Mouse (Mus musculus): ENCODE measurements around the gene Kndc1. TPM values are rescaled to one million over a fixed set of nuclear protein-coding genes. Genes with fewer than 3 reads are reported as not detected.

The Kndc1 gene
- total RNA-seq, 2 experiments from 2014 or later: 80.3 to 87.0 TPM

DNA sequence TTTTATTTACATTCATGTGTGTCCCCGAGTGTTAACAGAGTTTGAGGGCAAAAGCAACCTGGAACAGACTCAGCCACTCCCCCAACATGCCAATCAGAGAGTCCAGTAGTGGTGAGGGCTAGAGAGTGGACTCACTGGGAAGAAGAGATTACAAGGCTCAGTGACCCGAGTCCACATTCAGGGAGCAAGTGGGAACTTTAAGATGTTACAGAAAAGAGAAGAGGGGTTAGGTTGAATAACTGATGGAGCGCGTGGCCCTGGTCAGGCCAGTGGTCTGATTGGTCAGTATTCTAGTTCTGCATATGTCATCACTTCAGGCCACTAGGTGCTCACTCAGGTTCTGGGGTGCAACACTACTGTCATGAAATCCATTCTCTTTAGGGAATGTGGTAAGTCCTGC, 72.7 kb downstream of the Kndc1 start:
- no peak overlapping the region for H3K4me3 ChIP-seq
- no peak for TF ChIP-seq CTCF (conservative IDR thresholded peaks at IDR 0.05)
- H3K27ac ChIP-seq: no peak overlapping the region
- DNase-seq (ENCODE audit: low spot score in 2 of 2): no peak

DNA sequence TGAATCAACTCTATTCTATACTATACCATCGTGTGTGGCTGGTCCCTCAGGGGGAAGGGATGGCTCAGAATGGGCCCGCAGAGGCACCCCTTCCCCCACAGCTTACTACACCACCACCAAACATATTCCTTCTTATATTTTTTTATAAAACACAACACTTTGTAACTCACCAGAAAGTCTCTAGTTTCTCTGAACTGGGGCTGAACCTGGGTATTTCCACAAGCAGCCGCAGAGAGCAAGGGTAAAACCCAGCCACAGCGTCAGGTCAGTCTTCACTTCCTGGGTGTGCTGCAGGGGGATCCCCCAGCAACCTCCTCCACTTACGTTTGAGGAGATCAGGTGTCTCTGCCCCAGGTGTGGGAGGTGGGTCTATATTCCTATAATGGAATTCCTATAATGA, 73.9 kb downstream of the Kndc1 start:
- no peak for DNase-seq (ENCODE audit: low spot score in 2 of 2)
- no peak for TF ChIP-seq CTCF (conservative IDR thresholded peaks at IDR 0.05)
- Histone ChIP-seq H3K27ac (no peak overlapping the region), H3K4me3 (no peak overlapping the region)

DNA sequence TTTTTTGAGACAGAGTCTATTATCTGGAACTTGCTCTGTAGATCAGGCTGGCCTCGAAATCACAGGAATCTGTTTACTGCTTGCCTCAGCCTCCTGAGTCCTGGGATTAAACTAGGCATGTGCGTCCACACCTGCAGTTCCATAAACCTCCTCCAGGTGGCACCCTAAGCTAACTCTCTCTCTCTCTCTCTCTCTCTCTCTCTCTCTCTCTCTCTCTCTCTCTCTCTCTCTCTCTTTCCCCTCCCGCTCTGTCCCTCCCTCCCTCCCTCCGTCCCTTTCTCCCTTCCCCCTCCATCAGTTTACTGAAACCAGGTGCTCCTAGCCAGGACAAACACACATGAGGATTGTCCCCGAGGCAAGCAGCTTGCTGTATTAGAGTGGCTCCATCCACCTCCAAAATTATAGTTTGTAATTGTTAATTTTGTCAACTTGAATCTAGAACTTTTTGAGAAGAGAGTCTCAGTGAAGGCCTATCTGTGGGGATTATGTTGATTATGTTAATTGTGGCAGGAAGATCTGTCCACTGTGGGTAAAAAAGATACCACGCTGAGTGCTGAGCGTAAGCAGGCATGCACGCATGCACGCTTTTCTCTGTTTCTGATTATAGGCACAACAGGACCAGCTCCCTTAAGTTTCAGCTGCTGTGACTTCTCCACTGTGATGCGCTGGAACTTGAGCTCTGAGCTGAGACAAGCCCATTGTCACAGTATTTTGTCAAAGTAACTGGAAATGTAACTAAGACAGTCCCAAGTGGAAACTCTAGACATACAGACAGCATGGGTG, 75.0 kb downstream of the Kndc1 start:
- no peak overlapping the region for H3K27ac ChIP-seq
- TF ChIP-seq CTCF (conservative IDR thresholded peaks at IDR 0.05): peak; percentile 80
- peak; percentile 84 to 91 for DNase-seq (ENCODE audit: low spot score in 2 of 2)
- no peak overlapping the region for H3K4me3 ChIP-seq

DNA sequence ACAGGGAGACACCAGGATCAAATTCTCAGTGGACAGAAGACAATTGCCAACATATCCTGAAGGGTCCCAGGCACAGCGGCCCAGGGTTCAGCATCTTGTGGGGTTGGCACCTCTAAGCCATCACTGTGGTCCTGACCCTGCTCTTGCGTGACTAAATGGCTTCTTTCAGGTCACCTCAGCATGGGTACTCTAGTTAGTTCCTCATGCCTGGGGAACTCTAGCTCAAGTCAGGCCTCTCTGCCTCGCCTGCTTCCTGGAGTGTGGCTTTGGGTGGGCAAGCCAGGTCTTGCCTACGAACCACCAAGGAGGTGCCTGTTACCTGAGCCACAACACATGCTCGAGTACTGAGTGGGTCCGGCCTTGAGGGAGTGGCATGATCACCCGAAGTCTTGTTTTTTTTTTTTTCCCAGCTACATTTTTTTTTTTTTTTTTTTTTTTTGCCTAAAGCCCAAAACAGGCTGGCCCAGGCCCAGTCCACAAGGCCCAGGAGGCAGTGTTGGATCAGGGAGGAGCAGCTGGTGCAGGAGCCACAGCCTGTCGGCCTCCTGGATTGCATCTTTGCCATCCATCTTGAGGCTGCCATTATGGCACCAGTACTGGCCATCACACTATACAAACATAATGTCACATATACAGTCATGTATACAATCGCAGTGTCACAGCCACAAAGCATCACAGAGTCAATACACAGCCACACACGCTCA, 75.9 kb downstream of the Kndc1 start:
- no peak overlapping the region for H3K4me3 ChIP-seq
- DNase-seq (ENCODE audit: low spot score in 2 of 2): no peak
- no peak for TF ChIP-seq CTCF (conservative IDR thresholded peaks at IDR 0.05)

DNA sequence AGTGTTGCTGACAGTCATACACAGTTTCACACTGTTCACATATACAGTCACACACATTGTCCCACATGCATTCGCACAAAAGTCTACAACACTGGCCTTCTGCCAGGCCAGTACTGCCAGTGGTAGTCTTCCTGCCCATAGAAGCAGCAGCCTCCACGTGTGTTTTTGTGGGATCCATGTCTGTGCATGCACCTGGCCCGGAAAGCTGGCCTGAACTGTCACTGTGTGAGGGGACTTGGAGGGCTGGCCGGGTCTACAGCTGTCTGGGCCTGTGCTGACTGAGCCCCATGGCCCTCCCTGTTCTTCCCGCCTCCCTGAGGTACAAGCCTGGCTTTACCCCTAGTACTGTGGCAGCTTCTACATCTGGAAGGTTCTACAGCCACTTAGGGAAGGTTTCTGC, 76.5 kb downstream of the Kndc1 start:
- no peak overlapping the region for H3K4me3 ChIP-seq
- no peak for TF ChIP-seq CTCF (conservative IDR thresholded peaks at IDR 0.05)
- no peak overlapping the region for H3K27ac ChIP-seq
- DNase-seq (ENCODE audit: low spot score in 2 of 2): no peak

More for the DNA sequence above, 75.9 kb downstream of the Kndc1 start:
- H3K27ac ChIP-seq: no peak overlapping the region

DNA sequence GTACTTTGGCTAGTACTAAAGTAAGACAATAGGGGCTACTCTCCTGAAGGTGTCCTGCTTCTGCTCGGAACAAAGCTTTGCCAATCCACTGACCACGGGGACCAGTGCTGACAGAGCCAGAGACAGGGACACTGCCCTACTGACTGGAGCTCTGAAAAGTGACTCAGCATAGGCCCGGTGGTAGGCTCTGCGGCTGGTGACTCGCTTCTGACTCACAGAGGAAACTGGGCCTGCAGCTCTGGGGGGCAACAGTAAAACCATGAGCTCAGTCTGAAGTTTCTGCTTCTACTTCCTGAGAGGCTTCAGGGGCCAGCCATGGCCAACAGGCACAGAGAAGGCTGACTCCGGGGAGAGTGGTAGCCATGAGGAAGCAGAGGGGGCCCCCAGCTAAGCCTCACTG, 76.9 kb downstream of the Kndc1 start:
- DNase-seq (ENCODE audit: low spot score in 2 of 2): no peak
- H3K27ac ChIP-seq: no peak overlapping the region
- H3K4me3 ChIP-seq: no peak overlapping the region
- no peak for TF ChIP-seq CTCF (conservative IDR thresholded peaks at IDR 0.05)

DNA sequence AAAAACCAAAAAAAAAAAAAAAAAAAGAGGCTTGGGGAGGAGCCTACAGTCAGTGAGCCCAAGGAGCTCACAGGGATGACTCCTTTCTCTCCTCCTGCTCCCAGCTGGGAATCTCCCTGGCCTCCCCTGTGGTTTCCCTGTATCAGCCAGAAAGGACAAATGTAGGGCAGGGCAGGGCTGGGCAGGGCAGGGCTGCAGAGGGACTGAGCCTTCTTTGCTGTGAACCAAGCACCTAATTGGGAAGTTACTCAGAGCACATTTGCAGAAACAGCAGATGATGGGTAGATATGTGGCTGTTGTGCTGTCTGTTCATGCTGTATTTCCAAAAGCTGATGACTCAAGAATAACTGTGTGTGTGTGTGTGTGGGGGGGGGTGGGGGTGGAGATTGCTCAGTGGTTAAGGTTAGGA, 78.4 kb downstream of the Kndc1 start:
- Histone ChIP-seq H3K27ac (peak overlapping the region; percentile 46; the same call in 1 of the 2 replicates), H3K4me3 (no peak overlapping the region)
- TF ChIP-seq CTCF (conservative IDR thresholded peaks at IDR 0.05): no peak
- DNase-seq (ENCODE audit: low spot score in 2 of 2): no peak

DNA sequence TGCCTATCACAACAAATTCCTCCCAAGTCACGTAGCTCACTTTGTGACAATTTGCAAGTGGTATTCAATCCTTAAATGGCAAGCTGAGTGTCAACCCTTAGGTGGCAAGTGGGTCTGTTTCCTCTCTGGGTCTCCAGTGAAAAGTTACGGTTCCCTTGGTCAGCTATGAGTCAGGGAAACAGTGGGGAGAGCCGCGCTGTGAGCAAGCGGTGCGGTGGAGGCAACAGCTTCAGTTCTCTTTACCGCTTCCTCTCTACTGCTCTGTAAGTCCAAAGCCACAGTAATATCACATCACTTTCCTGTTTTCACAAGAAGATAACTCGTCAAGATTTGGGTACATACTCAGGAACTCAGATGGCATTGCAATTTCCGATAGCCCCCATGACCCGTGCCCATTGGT, 79.8 kb downstream of the Kndc1 start:
- DNase-seq (ENCODE audit: low spot score in 2 of 2): no peak
- H3K4me3 ChIP-seq: no peak overlapping the region
- no peak overlapping the region for H3K27ac ChIP-seq
- no peak for TF ChIP-seq CTCF (conservative IDR thresholded peaks at IDR 0.05)

DNA sequence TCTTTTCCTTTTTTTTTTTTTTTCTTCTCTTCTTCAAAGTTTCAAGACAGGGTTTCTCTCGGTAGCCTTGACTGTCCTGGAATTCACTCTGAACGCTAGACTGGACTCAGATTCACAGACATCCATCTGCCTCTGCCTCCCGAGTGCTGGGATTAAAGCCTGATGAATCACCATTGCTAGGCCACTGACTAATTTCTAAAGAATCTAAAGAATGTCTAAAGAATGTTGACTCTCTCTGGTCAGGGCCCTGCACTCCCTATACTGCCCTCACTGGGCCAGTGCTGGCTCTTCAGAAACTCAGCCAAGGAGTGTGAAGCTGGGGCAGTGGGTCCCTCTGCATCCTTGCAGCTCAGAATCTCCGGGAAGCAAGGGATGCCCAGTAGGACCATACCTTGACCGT, 81.0 kb downstream of the Kndc1 start:
- Histone ChIP-seq H3K27ac (no peak overlapping the region), H3K4me3 (no peak overlapping the region)
- no peak for DNase-seq (ENCODE audit: low spot score in 2 of 2)
- TF ChIP-seq CTCF (conservative IDR thresholded peaks at IDR 0.05): no peak

DNA sequence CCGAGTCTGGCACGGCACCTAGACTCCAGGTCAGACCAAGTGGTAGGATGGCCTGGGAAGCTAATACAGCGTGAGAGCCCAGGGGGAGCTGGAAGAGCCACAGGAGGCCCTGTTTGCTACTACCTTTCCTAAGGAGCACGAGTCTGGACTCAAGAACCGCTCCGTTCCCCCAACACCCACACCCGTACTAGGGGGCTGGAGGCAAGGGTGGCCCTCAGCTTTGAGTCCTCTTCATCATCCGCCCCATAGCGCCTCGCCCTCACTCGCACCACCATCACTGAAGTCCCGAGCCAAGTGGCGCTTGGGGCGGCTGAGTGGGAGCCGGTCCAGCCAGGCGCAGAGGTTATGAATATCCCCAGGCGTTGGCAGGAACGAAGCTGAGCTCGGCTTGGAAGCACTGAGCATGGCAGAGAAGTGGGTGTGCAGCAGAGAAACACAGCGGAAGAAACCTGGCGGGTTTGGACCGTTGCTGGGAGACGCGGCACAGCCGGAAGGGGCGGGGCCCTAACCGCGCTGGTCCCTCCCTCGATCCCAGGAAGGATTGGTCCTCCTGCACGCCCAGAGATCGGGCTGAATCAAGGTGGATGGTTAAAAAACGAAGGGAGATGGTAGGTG, 83.9 kb downstream of the Kndc1 start, which contains the start of gene 6430531B16Rik:
Gene 6430531B16Rik (minus strand): TSS at position 478 of the 615 bp plus-strand sequence.
- DNase-seq (ENCODE audit: low spot score in 2 of 2): peak; percentile 91 to 95
- Histone ChIP-seq H3K4me3 (peak within 1 kb of the TSS; percentile 53), H3K27ac (peak within 1 kb of the TSS; percentile 93)
- TF ChIP-seq CTCF (conservative IDR thresholded peaks at IDR 0.05): no peak

DNA sequence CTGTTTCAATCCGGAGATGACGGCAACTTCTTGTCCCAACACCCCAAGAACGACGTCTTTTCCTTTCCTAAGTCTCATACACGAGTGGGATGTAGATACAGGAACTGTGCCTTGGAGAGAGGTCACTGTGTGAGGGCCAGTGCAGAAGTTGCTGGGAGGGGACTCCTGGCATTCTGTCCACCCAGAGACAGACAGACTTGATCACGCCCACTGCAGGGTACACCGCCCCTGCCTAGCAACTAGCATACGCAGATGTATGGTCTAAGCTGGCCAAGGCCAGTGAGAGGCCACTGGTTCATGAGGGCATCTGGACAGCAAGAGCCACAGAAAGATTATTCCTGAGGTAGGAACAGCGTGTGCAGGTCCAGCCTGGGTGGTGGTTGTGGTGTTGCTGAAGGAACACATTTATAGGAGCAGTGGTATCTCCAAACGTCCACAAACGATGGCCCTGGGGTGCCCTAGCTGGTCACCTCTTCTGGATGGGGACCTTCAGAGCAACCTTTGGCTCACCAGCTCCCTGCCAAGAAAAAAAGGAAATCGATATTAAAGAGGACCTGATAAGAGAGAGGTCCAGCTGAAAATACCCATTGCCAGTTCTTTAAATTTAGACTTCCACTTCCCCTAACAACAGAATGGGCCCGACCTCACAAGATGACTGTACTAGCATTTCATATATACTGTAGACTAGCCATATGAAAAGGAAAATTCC, 84.7 kb downstream of the Kndc1 start:
- peak overlapping the region; percentile 53 for H3K4me3 ChIP-seq
- peak overlapping the region; percentile 93 for H3K27ac ChIP-seq
- no peak for DNase-seq (ENCODE audit: low spot score in 2 of 2)
- TF ChIP-seq CTCF (conservative IDR thresholded peaks at IDR 0.05): no peak

DNA sequence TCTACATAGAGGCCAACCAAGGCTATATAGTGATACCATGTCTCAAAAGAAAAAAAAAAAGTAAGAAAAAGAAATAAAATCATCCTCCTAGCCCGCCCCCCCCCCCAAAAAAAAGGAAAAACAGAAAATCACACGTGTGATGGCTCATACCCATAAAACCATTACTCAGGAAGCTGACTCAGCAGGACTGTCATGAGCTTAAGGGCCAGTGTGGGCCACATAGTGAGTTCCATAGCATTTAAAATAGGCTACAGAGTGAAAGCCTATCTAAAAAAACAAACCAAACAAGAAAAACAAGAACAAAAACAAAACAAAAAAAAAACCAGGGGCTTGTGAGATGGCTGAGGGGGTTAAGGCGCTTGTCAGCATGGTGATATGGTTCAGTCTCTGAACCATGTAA, 86.3 kb downstream of the Kndc1 start:
- DNase-seq (ENCODE audit: low spot score in 2 of 2): no peak
- TF ChIP-seq CTCF (conservative IDR thresholded peaks at IDR 0.05): no peak
- Histone ChIP-seq H3K27ac (no peak overlapping the region), H3K4me3 (no peak overlapping the region)

DNA sequence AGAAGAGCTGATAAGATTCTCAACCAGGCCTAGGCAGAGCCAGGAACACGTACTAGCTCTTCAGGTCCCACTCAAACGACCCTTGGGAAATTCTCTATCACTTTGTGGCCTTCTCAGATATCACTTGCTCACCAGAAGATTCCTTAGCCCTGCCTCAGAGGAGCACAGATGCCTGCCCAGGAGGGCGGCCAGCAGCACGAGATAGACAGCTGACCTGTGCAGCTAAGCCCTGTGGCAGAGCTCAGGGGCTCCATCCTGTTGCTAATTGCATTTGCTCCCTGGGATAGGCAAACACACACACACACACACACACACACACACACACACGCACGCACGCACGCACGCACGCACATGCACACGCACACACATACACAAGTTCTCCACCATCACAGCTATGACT, 87.6 kb downstream of the Kndc1 start:
- no peak for DNase-seq (ENCODE audit: low spot score in 2 of 2)
- Histone ChIP-seq H3K27ac (no peak overlapping the region), H3K4me3 (no peak overlapping the region)
- no peak for TF ChIP-seq CTCF (conservative IDR thresholded peaks at IDR 0.05)
